Mouse (Mus musculus) forelimb bud, embryonic 11.5 days (tissue): ENCODE data around the gene Ccdc88b.

Source experiments
- DNase-seq: peaks from one replicate; pipeline ENCODE4 v3.0.0-alpha.2; 2012; ENCODE audit warnings: low read depth, low spot score

Ccdc88b gene

DNA sequence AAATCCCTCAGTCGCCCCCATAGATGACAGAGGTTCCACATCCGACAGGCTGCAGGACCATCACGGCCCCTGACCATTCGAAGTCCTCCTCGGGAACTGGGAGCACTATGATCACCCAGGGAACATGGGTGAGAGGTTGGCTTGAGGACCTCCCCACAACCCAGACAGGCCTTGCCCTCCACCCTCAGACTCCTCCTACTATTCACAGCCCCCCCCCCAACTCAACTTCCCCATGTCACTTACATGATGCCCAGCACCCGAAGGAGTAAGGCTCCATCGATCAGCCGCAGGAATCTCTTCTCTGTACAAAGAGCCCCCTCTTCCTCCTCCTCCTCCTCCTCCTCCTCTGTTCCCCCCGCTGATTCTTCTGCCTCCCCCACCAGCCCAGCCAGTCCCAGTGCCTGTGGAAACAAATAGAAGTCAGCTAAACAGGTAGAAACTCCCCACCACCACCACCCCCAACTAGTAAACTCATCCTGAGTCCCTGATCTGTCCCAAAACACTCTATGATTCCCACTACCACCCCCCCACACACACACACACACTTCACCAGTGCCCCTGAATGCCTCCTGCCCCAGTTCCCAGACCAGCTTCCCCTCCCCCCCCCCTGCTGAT is 513 bp downstream of the Ccdc88b start:
- no peak for DNase-seq

GRCm38 (mm10) chr19:6857003-6857360 is 1.0 kb downstream of the Ccdc88b start:
- no peak for DNase-seq

GRCm38 (mm10) chr19:6856281-6857002 is 1.6 kb downstream of the Ccdc88b start:
- DNase-seq, result peak; percentile 43

DNA sequence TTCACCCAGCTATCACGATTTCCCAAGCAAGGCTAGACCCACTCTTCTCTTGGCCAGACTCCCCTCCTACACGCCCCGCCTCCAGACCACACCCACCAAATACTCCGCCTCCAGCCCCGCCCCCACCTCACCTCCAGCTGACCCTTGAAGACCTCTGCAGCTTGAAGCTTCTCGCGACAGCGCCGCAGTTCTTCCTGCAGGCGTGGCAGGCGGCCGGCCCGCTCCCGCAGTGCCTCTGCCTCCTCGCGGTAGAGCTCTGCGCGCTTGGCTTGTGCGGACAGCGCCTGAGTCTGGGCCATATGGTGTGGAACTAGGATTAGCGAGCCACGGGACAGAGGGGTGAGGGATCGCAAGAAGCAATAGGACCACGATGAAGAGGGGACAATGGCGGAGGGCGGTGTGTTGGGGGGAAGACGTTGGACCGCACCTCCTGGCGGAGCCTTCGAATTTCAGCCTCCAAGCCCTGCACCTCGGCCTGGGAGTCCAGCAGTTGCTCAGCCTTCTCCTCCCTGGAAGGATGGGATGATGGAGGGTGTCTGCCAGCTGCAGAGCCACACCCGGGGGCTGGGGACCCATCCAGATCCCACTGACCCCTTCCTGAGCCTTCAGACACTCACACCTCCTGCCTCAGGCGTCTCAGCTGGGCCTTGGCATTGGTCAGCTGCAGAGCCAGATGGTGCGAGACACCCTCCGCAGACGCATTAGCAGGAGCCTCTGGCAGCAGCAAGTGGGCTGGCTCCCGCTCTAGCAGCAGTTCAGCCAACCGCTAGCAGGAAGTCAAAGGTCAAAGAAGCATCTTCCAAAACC is 2.6 kb downstream of the Ccdc88b start:
- DNase-seq, result peak; percentile 60

DNA sequence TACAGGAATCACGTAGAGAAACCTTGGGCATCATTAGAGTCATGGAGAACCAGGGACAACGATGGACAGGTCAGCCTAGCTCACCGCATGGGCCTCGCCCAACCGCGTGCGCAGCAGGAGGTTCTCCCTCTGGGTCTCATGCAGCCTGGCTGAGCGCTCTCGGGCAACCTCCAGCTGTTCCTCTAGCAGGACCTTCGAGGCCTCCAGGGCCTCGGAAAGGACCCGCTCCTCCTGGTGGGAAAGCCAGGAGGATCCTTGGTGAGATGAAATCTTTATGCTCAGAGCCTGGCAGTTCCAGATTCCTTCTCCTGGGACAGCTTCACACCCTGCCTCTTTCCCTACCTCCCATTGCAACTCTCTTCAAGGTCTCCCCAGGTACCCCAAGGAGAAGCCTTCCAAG is 3.4 kb downstream of the Ccdc88b start:
- no peak for DNase-seq

- no peak for DNase-seq
Observed at GRCm38 (mm10) chr19:6853903-6854302, 4.1 kb downstream of the Ccdc88b start.

DNA sequence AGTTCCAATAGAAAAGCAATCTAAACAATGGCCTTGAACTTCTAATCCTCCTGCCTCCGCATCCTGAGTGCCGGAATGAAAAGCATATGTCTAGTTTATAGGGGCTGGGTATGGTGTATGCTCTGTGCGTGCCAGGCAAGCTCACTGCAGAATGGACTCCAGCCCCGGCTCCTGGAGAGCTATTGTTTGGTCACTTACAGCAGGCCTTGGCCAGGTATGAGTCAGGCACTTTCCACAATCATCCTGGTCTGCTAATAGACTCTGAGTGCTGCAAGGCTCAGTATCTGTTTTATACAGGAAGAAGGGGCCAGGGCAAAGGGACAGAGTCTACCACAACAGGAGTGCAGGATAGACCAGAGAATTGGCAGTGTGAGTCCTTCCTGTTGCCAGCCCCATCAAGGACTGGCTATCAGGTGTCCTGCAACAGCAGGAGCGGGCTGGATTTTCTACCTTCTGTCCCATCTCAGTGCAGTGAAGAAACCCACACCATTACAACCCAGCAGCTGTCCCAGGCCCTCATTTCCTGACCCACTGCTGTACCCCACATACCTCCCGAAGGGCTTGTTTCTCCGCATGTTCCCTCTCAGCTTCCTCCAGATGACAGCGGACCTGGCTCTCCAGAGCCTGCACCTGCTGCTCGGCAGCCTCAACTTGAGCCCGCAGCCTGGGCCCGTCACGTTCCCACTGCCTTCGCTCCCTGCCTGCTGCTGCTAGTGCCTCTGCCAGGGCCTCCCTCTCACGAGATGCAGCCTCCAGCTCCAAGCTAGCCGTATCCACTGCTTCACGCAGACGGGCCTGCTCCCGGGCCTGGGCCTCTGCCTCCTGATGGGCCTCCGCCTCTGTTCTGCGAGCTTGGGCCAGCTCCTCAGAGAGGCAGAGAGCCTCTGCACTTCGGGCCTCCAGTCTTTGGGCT is 5.4 kb downstream of the Ccdc88b start:
- DNase-seq, result no peak

- no peak for DNase-seq
Observed at GRCm38 (mm10) chr19:6851497-6851896, 6.5 kb downstream of the Ccdc88b start.

GRCm38 (mm10) chr19:6849506-6850068 is 8.4 kb downstream of the Ccdc88b start:
- DNase-seq, result no peak

DNA sequence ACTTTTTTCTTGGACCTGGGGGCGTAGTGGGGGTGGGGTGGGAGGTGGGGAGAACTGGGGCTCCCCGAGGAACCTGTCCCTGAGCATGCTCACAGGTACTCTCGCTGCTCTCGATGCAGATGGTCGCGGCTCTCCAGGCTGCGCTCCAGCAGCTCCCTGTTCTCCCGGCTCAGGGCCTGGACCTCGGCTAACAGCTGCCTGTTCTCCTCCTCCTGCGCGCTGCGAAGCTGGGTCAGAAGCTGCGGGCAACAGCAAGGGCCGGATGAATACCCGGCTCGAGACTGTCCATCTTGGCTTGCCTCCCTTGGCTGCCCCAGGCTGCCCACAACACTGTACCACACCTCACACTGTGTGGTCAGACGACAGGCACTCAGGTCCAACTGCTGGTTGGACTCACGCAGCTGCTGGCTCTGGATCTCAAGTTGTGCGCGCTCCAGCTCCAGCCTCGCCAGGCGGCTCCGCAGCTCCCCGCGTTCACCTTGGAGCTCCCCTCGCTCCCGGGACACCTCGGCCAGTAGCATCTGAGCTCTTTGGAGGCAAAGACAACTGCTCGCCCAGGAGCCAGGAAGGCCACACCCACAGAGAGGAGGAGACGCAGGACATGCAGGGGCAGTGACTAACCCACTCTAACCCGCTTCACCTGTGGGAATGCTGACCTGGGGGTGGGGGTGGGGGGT is 10.0 kb downstream of the Ccdc88b start:
- no peak for DNase-seq

DNA sequence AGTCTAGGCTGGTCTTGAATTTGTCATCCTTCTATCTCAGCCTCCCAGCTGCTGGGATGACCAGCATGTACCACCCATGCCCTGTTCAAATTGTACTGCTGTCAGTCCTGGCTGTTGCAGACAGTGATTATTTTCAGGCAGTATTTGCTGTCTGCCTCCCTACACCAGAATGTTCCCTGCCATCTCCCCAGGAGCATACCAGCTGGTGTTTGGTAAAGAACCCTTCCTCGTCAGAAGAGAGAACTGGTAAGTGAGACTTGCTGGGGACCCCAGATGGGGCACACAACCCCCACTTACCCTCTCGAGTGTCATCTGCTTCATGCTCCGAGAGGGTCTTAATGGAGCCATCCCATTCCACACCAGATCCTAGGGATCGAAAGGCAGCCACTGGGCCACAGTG is 12.0 kb downstream of the Ccdc88b start:
- no peak for DNase-seq

DNA sequence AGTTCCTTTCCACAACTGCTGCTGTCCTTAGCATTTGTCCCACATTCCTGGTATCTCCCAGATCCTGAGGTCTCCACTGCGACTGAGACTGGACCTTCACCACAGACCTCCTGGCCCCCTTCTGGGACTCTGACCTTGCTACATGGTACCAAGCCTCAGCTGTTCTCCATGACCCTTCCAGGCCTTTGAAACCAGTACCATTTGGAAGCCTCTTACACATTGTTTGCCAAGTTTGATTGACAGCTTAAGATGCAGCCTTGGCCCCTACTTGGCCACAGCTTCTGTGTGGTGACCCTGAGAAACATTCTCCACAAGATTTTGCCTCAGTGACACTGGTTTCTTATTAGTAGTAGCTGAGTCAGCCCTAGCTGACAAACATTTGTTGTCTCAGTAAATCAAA is 15.7 kb downstream of the Ccdc88b start:
- DNase-seq, result no peak

- no peak for DNase-seq
Observed at GRCm38 (mm10) chr19:6841292-6841597, 16.8 kb downstream of the Ccdc88b start.

DNA sequence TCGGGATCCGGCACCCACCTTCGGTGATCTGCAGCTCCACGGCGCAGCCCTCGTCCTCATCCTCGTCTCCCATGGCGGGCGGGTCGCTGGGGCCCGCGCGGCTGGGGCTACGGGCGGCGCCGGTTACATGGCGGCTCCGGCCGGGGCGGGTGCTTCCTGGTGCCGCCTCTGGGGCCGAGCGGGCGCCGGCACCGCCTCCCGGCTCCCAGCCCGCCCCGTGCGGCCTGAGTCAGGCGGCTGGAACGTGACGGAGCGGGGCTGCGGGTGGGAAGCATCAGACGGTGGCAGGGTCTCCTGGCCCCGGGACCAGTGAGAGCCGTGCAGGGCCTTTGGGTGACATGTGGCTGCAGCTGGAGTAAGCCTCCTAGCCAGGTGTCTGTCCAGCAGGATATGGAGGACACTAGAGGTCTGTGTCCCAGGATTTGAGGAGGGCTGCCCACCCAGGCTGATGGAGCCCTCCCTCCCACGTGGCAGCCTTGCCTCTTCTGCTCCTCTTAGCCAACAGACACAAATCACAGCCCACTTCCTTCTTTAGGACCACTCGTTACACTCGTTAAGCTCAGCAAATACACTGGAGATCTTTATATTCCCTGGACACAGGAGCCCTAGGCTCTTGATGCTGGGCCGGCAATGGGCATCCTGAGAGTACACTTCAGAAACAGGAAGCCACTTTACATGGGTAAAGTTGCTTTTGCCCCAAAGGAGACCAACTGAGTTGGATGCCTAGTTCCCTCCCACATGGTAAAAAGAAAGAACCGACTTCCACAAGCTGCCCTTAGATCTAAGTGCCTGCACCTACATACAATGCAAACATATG is 17.3 kb downstream of the Ccdc88b start, which contains the start of gene Rps6ka4:
Gene Rps6ka4, minus strand, starts transcription at position 162 of the 817 bp plus-strand sequence.
- DNase-seq, result no peak

DNA sequence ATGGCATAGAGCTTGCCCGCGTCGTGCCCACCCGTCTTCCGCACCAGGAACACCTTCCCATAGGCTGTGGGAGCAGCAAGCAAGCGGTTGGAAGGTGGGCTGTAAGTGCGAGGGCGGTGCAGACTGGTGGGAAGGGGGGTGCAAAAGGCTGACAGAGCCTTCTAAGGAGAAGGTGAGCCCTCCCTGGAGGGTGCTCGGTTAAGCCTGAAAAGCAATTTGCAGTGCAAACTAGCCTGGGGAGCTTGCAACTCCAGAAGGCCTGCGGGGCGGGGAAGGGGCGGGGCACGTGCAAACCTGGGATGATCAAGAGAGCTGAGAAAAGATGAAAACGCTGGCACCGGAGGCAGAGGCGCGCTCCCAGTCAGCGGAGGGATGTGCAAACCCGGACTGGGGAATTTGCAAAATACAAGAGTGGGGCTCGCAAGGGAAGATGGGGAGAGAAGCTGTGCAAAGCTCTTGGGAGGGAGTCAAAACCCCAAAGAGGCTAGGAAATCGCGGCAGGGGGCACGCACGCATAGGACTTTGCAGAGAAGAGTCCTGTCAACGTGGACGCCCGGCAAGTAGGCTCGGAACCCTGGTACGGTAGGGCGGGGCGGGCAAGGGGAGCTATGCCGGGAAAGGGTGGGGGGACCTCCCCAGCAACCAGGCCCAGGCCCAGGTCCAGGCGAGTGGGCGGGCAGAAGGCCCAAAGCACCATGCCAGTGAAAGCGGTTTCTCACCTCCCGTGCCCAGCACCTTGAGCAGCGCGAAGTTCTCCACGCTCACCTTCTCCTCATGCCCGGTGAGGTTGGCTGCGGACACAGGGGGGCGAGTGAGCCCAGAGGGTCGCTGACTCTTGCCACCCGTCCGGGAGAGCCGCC is 18.2 kb downstream of the Ccdc88b start:
- no peak for DNase-seq

- DNase-seq, result no peak
Observed at GRCm38 (mm10) chr19:6832363-6832762, 25.6 kb downstream of the Ccdc88b start.

DNA sequence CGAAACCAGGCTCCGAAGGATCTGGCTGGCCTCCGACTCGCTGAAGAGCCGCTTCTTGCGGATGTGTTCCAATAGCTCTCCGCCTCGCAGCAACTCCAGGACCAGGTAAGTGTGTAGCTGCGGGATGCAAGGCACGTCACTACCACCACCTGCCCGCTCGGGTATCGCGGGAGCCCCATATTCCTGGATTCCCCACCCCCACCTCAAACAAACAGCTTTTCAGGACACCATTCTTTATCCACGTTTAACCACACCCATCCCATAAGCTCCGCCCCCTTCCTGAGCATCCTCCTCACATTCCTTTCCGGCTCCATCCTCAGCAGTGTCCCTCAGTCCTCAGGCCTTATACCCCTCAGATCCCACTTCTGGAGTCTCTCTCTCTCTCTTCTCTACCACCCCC is 26.7 kb downstream of the Ccdc88b start:
- no peak for DNase-seq

DNA sequence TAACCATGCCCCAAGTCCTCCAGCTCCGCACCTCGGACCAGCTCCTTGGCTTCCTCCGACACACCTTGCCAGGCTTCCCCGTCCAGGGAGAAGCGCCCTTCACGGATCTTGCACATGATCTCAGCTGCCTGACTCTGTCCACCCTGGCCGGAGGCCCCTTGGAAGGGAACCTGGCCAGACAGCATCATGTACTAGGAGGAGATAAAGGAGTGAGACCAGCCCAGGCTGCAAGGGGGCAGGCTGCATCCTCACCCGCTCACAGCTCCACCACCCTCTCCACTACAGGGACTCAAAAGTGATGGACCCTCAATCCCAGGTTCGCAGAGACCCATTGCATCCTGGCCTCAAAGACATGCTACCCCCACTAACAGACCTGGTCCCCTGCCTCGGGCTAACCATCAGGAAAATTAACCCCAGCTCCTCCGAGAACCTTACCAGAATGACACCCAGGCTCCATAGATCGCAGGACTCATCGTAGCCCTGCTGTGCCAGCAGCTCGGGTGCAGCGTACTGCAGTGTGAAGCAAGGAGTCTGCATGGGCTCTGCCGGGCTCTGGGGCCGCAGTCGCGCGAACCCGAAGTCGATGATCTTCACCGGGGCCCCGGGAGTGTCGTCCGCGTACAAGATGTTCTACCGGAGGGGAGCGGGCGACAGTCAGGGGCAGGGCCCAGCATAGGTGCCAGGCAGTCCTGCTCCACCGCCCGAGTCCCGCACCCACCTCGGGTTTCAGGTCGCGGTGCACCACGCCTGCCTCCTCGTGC is 27.3 kb downstream of the Ccdc88b start:
- no peak for DNase-seq
